Mouse (Mus musculus): ENCODE results near the gene Amz1. TPM values are rescaled to one million over a fixed set of nuclear protein-coding genes. Genes with fewer than 3 reads are reported as not detected.

Amz1 gene
- polyA plus RNA-seq, 1 experiment from 2014 or later = 1.1 TPM

- H3K27me3 ChIP-seq = no peaks in the 10 kb centered on the region
- peaks cover 10% of the 10 kb centered on the region for H3K4me1 ChIP-seq
- H3K4me3 ChIP-seq = no peak overlapping the region
- no peak overlapping the region for H3K4me2 ChIP-seq (replicated peaks)
- H3K36me3 ChIP-seq = peaks cover 26% of the 10 kb centered on the region
- ATAC-seq (ENCODE audit: low FRiP score, low read depth) = no peak
- no peaks in the 10 kb centered on the region for H3K9me3 ChIP-seq
- 83% methylated on average over 9 of the region's 9 CpGs for WGBS
- no peak overlapping the region for H3K27ac ChIP-seq (replicated peaks)
- no peak overlapping the region for H3K9ac ChIP-seq (replicated peaks)
Observed at GRCm38 (mm10) chr5:140776968-140777367, 53.0 kb downstream of the Amz1 start.

GRCm38 (mm10) chr5:140781122-140781521, 57.2 kb downstream of the Amz1 start:
- ATAC-seq (ENCODE audit: low FRiP score, low read depth) = no peak
- Histone ChIP-seq H3K36me3 (peaks cover 65% of the 10 kb centered on the region), H3K9me3 (no peaks in the 10 kb centered on the region), H3K4me3 (no peak overlapping the region), H3K27me3 (no peaks in the 10 kb centered on the region), H3K27ac (replicated peaks) (no peak overlapping the region), H3K4me2 (replicated peaks) (no peak overlapping the region), H3K4me1 (peaks cover 2% of the 10 kb centered on the region; the same call in 1 of the 2 replicates), H3K9ac (replicated peaks) (no peak overlapping the region)
- WGBS = 83% methylated on average over 5 of the region's 5 CpGs

- WGBS = 88% methylated on average over 8 of the region's 8 CpGs
- Histone ChIP-seq H3K36me3 (peaks cover 62% of the 10 kb centered on the region), H3K4me3 (no peak overlapping the region), H3K27me3 (no peaks in the 10 kb centered on the region), H3K9ac (replicated peaks) (no peak overlapping the region), H3K4me2 (replicated peaks) (no peak overlapping the region), H3K4me1 (no peaks in the 10 kb centered on the region), H3K9me3 (no peaks in the 10 kb centered on the region), H3K27ac (replicated peaks) (no peak overlapping the region)
- ATAC-seq (ENCODE audit: low FRiP score, low read depth) = no peak
Observed at GRCm38 (mm10) chr5:140781886-140782572, 58.1 kb downstream of the Amz1 start.

GRCm38 (mm10) chr5:140783577-140783976, 59.6 kb downstream of the Amz1 start:
- H3K9ac ChIP-seq (replicated peaks) = no peak overlapping the region
- no peak for ATAC-seq (ENCODE audit: low FRiP score, low read depth)
- peaks cover 48% of the 10 kb centered on the region for H3K36me3 ChIP-seq
- no peaks in the 10 kb centered on the region for H3K27me3 ChIP-seq
- 95% methylated on average over 4 of the region's 4 CpGs for WGBS
- no peak overlapping the region for H3K4me3 ChIP-seq
- no peak overlapping the region for H3K27ac ChIP-seq (replicated peaks)
- H3K4me2 ChIP-seq (replicated peaks) = no peak overlapping the region
- H3K4me1 ChIP-seq = no peaks in the 10 kb centered on the region
- H3K9me3 ChIP-seq = no peaks in the 10 kb centered on the region

GRCm38 (mm10) chr5:140784288-140784687, 60.4 kb downstream of the Amz1 start:
- H3K9ac ChIP-seq (replicated peaks) = no peak overlapping the region
- no peak overlapping the region for H3K27ac ChIP-seq (replicated peaks)
- H3K36me3 ChIP-seq = peaks cover 48% of the 10 kb centered on the region
- no peaks in the 10 kb centered on the region for H3K27me3 ChIP-seq
- no peaks in the 10 kb centered on the region for H3K4me1 ChIP-seq
- no peak overlapping the region for H3K4me3 ChIP-seq
- 86% methylated on average over 6 of the region's 6 CpGs for WGBS
- no peaks in the 10 kb centered on the region for H3K9me3 ChIP-seq
- no peak overlapping the region for H3K4me2 ChIP-seq (replicated peaks)
- ATAC-seq (ENCODE audit: low FRiP score, low read depth) = no peak

GRCm38 (mm10) chr5:140785240-140785872, 61.4 kb downstream of the Amz1 start:
- H3K36me3 ChIP-seq = peaks cover 48% of the 10 kb centered on the region
- no peak overlapping the region for H3K4me2 ChIP-seq (replicated peaks)
- 94% methylated on average over 13 of the region's 13 CpGs for WGBS
- no peak overlapping the region for H3K27ac ChIP-seq (replicated peaks)
- H3K4me1 ChIP-seq = peaks cover 5% of the 10 kb centered on the region; the same call in 1 of the 2 replicates
- H3K9ac ChIP-seq (replicated peaks) = no peak overlapping the region
- H3K27me3 ChIP-seq = no peaks in the 10 kb centered on the region
- ATAC-seq (ENCODE audit: low FRiP score, low read depth) = no peak
- no peaks in the 10 kb centered on the region for H3K9me3 ChIP-seq
- H3K4me3 ChIP-seq = no peak overlapping the region

GRCm38 (mm10) chr5:140789561-140789960, 65.6 kb downstream of the Amz1 start:
- Histone ChIP-seq H3K9ac (replicated peaks) (no peak overlapping the region), H3K9me3 (no peaks in the 10 kb centered on the region), H3K27me3 (no peaks in the 10 kb centered on the region), H3K27ac (replicated peaks) (no peak overlapping the region), H3K4me2 (replicated peaks) (no peak overlapping the region), H3K4me3 (no peak overlapping the region), H3K36me3 (peaks cover 13% of the 10 kb centered on the region), H3K4me1 (peaks cover 28% of the 10 kb centered on the region)
- ATAC-seq (ENCODE audit: low FRiP score, low read depth) = no peak

- peak overlapping the region; percentile 88 for H3K27ac ChIP-seq (replicated peaks)
- H3K27me3 ChIP-seq = no peaks in the 10 kb centered on the region
- no peak overlapping the region for H3K9ac ChIP-seq (replicated peaks)
- H3K4me3 ChIP-seq = no peak overlapping the region
- ATAC-seq (ENCODE audit: low FRiP score, low read depth) = no peak
- no peak overlapping the region for H3K4me2 ChIP-seq (replicated peaks)
- 86% methylated on average over 2 of the region's 2 CpGs for WGBS
- H3K9me3 ChIP-seq = no peaks in the 10 kb centered on the region
- peaks cover 28% of the 10 kb centered on the region for H3K4me1 ChIP-seq
- peaks cover 5% of the 10 kb centered on the region for H3K36me3 ChIP-seq
Observed at GRCm38 (mm10) chr5:140790392-140790791, 66.5 kb downstream of the Amz1 start.

GRCm38 (mm10) chr5:140790937-140791877, 67.3 kb downstream of the Amz1 start:
- Histone ChIP-seq H3K4me1 (peaks cover 30% of the 10 kb centered on the region), H3K36me3 (no peaks in the 10 kb centered on the region), H3K4me2 (replicated peaks) (no peak overlapping the region), H3K9ac (replicated peaks) (peak overlapping the region; percentile 38; the same call in 1 of the 2 replicates), H3K4me3 (no peak overlapping the region), H3K27ac (replicated peaks) (peak overlapping the region; percentile 88), H3K27me3 (no peaks in the 10 kb centered on the region), H3K9me3 (no peaks in the 10 kb centered on the region)
- peak; percentile 56 for ATAC-seq (ENCODE audit: low FRiP score, low read depth)
- 43% methylated on average over 9 of the region's 9 CpGs for WGBS

- 65% methylated on average over 5 of the region's 5 CpGs for WGBS
- no peaks in the 10 kb centered on the region for H3K9me3 ChIP-seq
- H3K4me3 ChIP-seq = no peak overlapping the region
- ATAC-seq (ENCODE audit: low FRiP score, low read depth) = no peak
- no peaks in the 10 kb centered on the region for H3K36me3 ChIP-seq
- no peak overlapping the region for H3K4me2 ChIP-seq (replicated peaks)
- H3K4me1 ChIP-seq = peaks cover 34% of the 10 kb centered on the region
- H3K27ac ChIP-seq (replicated peaks) = peak overlapping the region; percentile 88
- no peaks in the 10 kb centered on the region for H3K27me3 ChIP-seq
- H3K9ac ChIP-seq (replicated peaks) = no peak overlapping the region
Observed at GRCm38 (mm10) chr5:140792233-140792632, 68.3 kb downstream of the Amz1 start.

- H3K9ac ChIP-seq (replicated peaks) = no peak overlapping the region
- H3K27ac ChIP-seq (replicated peaks) = peak overlapping the region; percentile 20; the same call in 1 of the 2 replicates
- no peak overlapping the region for H3K4me2 ChIP-seq (replicated peaks)
- H3K4me1 ChIP-seq = peaks cover 42% of the 10 kb centered on the region
- no peak overlapping the region for H3K4me3 ChIP-seq
- no peaks in the 10 kb centered on the region for H3K36me3 ChIP-seq
- ATAC-seq (ENCODE audit: low FRiP score, low read depth) = no peak
- H3K9me3 ChIP-seq = no peaks in the 10 kb centered on the region
- WGBS = 61% methylated on average over 3 of the region's 3 CpGs
- H3K27me3 ChIP-seq = no peaks in the 10 kb centered on the region
Observed at GRCm38 (mm10) chr5:140794753-140795152, 70.8 kb downstream of the Amz1 start.

- Histone ChIP-seq H3K27ac (replicated peaks) (no peak overlapping the region), H3K9ac (replicated peaks) (no peak overlapping the region), H3K27me3 (no peaks in the 10 kb centered on the region), H3K4me3 (no peak overlapping the region), H3K9me3 (no peaks in the 10 kb centered on the region), H3K4me1 (peaks cover 38% of the 10 kb centered on the region), H3K4me2 (replicated peaks) (no peak overlapping the region), H3K36me3 (no peaks in the 10 kb centered on the region)
- ATAC-seq (ENCODE audit: low FRiP score, low read depth) = no peak
- WGBS = 76% methylated on average over 2 of the region's 2 CpGs
Observed at GRCm38 (mm10) chr5:140795176-140795575, 71.2 kb downstream of the Amz1 start.
